Mouse (Mus musculus) right cerebral cortex, adult 2 months (tissue): ENCODE measurements around the gene 1810009A15Rik.
A peak's percentile ranks its signal among the peaks of the same experiment; 100 is the strongest.
"Not testable (repeated sequence)": the region's sequence is repeated elsewhere in the genome, so short reads cannot be mapped to it uniquely, and the experiment has no call there.

Experiments used
- DNase-seq, 2 experiments: peaks; one replicate each; pipeline ENCODE4 v3.0.0; 2021 to 2022; ENCODE audit warnings: low spot score in 2 of 2

1810009A15Rik gene

DNA sequence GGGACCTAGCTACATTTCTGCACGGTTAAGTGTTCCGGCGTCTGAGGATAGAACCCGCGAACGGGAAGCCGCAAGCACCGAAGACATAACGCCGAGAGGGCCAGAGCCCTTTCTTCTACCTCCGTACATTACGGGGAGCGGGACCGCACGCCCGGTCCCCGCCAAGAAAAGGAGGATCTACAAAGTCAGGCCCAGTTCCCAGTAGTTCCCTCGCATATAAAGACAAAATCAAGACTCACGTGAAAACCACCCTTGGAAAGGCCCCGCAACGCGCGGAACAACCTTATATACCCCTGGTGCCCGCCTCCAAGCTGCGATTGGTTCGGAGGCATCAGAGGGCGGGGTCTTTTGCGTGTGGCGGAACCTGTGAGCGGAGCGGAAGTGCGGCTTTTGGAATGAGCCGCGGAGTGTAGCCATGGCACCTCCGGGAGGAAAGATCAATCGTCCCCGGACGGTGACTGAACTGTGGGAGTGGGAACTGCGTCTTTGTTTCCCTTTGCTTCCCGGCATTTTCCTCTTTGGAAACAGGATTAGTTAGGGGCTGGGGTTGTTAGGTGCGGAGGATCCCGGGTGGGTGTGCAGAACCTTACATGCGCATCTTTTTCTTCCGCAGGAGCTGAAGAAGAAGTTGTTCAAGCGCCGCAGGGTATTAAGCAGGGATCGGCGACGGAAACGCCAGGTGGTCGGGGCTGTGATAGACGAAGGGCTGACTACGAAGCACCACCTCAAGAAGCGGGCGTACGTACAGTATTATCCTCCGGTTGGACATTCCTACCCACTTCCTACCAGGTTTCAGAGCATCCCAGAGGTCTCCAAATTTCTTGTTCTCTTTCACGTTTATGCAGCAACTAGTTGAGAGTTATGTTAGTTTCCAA lies at the start of gene 1810009A15Rik, which contains the start of gene Gm49416:
TSS of gene 1810009A15Rik (plus strand) at position 343 of the 875 bp plus-strand sequence.
TSS of gene Gm49416 (plus strand) at position 416 of the 875 bp plus-strand sequence.
- DNase-seq = peak; percentile 93 to 94

DNA sequence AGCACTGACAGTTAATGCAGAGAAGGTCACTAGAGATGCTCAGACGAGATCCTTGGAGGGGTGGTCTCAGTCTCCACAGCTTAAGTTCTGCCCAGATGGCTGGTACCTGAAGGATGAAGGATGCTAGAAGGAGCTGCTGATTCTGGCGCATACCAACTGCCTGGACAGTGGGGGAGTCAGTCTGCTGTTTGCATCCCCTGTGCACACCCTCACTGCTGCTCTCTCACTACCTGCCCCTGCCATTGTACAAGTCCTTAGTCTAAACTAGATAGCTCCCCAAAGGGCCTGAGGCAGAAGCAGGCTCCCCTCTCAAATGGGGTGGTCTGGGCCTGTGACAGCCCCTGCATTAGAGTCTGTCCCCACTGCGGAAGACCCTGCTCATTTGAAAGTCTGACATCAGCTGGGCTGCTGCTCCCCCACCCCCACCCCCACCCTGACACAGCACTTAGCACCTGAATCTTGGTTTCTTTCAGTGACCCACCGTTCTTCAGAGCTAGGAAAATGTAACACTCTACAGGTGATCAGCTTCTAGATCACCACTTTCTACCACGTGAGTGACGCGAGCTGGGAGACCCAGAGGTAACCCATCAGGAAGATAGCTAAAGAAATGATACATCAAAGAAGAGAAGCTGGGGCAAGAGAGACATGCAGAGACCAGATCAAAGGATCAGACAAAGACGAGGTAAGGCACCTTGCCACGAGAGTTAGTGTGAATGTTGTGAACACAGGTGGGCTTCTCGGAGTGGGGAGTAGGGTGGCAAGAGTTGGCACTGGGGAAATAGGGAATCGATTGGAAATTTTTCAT lies 49.3 kb upstream of the 1810009A15Rik start, which contains the start of gene Gng3:
TSS of gene Gng3 (minus strand) at position 92 of the 805 bp plus-strand sequence.
- peak; percentile 90 for DNase-seq

GRCm38 (mm10) chr19:8839908-8840791 lies 48.5 kb upstream of the 1810009A15Rik start:
- peak; percentile 78 to 82 for DNase-seq

- DNase-seq = no peak
Observed at GRCm38 (mm10) chr19:8841012-8841411, 47.6 kb upstream of the 1810009A15Rik start.

GRCm38 (mm10) chr19:8842961-8843360 lies 45.7 kb upstream of the 1810009A15Rik start:
- DNase-seq = no peak

GRCm38 (mm10) chr19:8844371-8845129 lies 44.1 kb upstream of the 1810009A15Rik start:
- peak; percentile 85 to 88 for DNase-seq

GRCm38 (mm10) chr19:8848356-8848755 lies 40.3 kb upstream of the 1810009A15Rik start:
- no peak for DNase-seq

- no peak for DNase-seq
Observed at GRCm38 (mm10) chr19:8850402-8850901, 38.2 kb upstream of the 1810009A15Rik start, which contains the start of gene Lrrn4cl. TSS of gene Lrrn4cl (plus strand) at chr19:8850768.

GRCm38 (mm10) chr19:8851639-8852038 lies 37.0 kb upstream of the 1810009A15Rik start:
- DNase-seq = no peak

DNA sequence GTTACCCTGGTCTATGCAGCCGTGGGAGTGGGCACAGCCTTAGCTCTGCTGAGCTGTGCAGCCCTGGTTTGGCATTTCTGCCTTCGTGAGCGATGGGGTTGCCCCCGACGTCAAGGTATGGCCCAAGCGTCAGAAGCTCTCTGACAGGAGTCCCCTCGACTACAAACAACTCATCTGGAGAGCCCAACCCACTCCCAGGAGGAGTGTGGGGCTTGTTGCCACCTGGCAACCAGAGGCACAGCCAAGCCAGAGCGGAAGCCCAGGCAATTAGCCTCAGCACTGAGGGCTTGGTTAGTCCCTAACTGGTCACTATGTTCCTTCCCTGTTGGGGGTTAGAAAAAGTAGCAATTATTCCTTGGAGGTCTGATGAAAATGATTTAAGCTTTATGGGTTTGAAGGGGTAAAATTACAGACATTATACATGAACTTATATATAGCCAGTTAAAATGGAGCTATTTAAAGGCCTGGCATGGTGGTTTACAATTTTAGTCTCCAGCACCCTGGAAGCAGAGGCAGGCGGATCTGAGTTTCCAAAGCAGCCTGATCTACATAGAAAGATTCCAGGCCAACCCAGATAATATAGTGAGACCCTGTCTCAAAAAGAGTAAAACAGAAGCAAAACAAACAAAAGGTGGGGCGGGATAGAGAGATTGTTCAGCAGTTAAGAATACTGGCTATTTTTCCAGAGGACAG lies 36.3 kb upstream of the 1810009A15Rik start:
- DNase-seq = no peak

DNA sequence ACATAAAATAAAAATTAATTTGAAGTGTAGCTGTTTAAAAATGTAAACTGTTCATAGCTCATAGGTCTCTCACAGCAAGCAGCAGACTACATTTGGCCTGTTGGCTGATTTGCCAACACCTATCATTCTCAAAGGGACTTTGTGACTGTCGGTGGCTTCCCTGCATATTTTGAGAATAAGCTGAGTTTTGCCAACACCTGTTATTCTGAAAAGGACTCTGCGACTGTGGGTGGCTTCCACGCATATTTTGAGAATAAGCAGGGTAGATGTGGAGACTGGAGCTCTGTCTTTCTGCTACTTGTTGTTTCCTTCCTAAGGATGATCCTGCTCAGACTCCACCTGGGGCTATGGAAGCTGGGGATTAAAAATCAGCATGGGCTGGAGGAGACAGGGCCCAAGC lies 35.5 kb upstream of the 1810009A15Rik start:
- no peak for DNase-seq

DNA sequence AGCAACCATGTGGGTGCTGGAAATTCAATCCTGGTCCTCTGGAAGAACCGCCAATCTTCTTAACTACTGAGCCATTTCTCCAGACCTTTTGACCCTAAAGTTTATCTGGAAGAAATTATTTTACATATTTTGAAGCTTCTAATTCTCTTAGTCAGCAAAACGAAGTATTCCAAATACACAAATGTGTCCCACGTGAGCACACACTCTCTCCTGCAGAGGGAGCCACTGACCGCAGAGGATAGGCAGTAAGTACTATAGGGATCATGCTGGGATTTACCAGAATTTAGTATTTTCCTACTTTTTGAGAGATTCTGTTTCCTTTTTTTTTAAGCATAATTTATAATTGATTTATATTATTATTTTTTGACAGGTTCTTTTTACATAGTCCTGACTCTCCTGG lies 31.0 kb upstream of the 1810009A15Rik start:
- no peak for DNase-seq

DNA sequence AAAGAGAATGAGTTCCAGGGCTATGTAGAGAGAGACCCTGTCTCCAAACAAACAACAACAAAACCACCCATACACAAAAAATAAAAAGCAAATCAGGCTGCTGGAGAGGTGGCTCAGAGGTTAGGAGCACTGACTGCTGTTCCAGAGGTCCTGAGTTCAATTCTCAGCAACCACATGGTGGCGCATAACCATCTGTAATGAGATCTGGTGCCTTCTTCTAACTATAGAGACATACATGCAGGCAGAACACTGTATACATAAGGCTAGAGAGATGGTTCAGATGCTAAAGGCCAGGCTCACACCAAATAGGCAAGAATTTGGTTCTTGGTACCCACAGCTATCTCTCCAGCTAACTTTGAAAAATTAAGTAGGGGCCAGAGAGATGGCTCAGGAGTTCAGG lies 29.6 kb upstream of the 1810009A15Rik start:
- peak in 1 of 2 experiments; percentile 48 for DNase-seq

GRCm38 (mm10) chr19:8864265-8864664 lies 24.4 kb upstream of the 1810009A15Rik start:
- DNase-seq = peak in 1 of 2 experiments; percentile 33

DNA sequence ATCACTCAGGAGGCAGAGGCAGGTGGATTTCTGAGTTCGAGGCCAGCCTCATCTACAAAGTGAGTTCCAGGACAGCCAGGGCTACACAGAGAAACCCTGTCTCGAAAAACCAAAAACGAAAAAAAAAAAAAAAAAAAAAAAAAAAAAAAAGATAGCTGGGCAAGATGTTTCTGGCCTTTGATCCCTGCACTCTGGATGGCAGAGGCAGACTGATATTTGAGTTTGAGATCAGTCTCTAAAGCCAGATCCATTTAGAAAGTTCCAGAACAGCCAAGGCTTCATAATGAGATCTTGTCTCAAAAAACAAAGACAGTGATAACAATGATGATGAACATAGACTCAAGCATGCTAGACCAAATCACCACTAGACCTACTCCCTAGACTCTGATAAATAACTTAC lies 18.3 kb upstream of the 1810009A15Rik start:
- DNase-seq = not testable (repeated sequence)

DNA sequence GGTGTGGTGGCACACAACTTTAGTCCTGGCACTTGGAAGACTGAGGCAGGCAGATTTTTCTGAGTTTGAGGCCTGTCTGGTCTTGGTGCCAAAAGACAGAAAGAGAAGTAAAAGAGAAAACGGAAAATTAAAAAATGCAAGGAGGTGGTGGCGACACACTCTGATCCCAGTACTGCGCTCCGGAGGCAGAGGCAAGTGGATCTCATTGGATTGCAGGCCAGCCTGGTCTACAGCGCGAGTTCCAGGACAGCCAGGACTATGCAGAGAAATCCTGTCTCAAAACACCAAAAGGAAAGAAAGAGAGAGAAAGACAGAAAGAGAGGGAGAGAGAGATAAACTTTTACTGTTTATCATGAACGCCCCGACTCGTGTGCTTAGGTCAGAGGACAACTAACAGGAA lies 17.8 kb upstream of the 1810009A15Rik start:
- DNase-seq = no peak

- peak; percentile 99 to 100 for DNase-seq
Observed at GRCm38 (mm10) chr19:8871267-8872186, 17.1 kb upstream of the 1810009A15Rik start, which contains the start of gene Ubxn1. TSS of gene Ubxn1 (plus strand) at chr19:8871496.

DNA sequence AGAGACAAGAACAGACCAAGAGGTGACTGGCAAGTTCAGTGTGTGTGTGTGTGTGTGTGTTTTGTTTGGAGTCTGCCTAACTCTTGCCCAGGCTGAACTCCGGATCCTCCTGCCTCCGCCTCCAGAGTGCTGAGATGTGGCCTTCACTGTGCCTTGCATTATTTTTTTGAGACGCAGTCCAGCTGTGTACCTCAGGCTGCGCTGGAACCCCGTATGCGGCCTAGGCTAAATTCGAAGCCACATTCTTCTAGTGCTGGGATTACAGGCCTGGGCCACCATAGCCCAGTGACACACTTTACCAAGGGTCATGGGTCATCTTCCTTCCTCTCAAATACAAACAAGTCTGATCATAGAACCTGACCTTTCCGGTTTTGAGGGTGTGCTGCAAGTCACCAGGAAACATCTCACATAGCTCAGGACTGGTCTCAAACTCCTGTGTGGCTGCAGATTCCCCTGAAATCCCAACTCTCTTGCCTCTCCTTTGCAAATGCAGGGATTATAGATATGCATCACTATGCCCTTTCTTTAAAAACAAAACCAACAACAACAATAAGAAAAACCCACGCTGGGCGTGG lies 16.3 kb upstream of the 1810009A15Rik start:
- DNase-seq = no peak
